Mouse (Mus musculus) liver, adult 2 months (tissue): ENCODE measurements at regions not wholly inside any gene's neighbourhood (a gene's known extent, or its start where the extent isn't known, plus 50 kb on each side); places are given as distances from the start of the nearest gene placed in this dataset.
A peak's percentile ranks its signal among the peaks of the same experiment; 100 is the strongest.
"Not testable (repeated sequence)": the region's sequence is repeated elsewhere in the genome, so short reads cannot be mapped to it uniquely, and the experiment has no call there.

ENCODE experiments used
- DNase-seq: peaks from one replicate; pipeline ENCODE4 v3.0.0-alpha.2; 2011; ENCODE audit warnings: low read depth, low spot score; ENCODE audit errors: extremely low read depth
- H3K27ac ChIP-seq: fragments of 200-500 bp; replicated peaks from 2 replicates; pipeline ENCODE4 v1.5.1; 2012; ENCODE audit warnings: low read depth, mild to moderate bottlenecking, control low read depth, inconsistent platforms, low read length; ENCODE audit not compliant: insufficient read depth
- H3K27me3 ChIP-seq: fragments of 200-500 bp; 2 replicates; pipeline ENCODE4 v1.6.1; 2012; ENCODE audit warnings: mild to moderate bottlenecking, moderate library complexity, low read length, inconsistent platforms; ENCODE audit not compliant: control insufficient read depth, insufficient read depth
- H3K36me3 ChIP-seq: fragments of 200-500 bp; 2 replicates; pipeline ENCODE4 v1.6.1; 2012; ENCODE audit warnings: low read length, inconsistent platforms; ENCODE audit not compliant: control insufficient read depth, insufficient read depth
- H3K4me1 ChIP-seq: fragments of 200-500 bp; 2 replicates; pipeline ENCODE4 v1.6.1; 2011; ENCODE audit warnings: low read length; ENCODE audit not compliant: control insufficient read depth, insufficient read depth
- H3K4me3 ChIP-seq: fragments of 200-500 bp; 2 replicates; pipeline ENCODE4 v1.5.1; 2011; ENCODE audit warnings: low read depth, mild to moderate bottlenecking, control low read depth, low read length, moderate library complexity; ENCODE audit not compliant: insufficient read depth
- H3K79me2 ChIP-seq: fragments of 200-500 bp; 2 replicates; pipeline ENCODE4 v1.6.1; 2012; ENCODE audit warnings: inconsistent platforms, mild to moderate bottlenecking, low read length, moderate library complexity; ENCODE audit not compliant: control insufficient read depth, insufficient read depth
- H3K9ac ChIP-seq: fragments of 200-500 bp; 2 replicates; pipeline ENCODE4 v1.6.1; 2012; ENCODE audit warnings: low read depth, mild to moderate bottlenecking, control low read depth, inconsistent platforms, low read length
- CTCF ChIP-seq: fragments of 200-500 bp; IDR thresholded peaks from 2 replicates; pipeline ENCODE4 v1.5.1; 2011; ENCODE audit warnings: low read depth, low read length, control low read depth
- POLR2A ChIP-seq: fragments of 200-500 bp; IDR thresholded peaks from 2 replicates; pipeline ENCODE4 v1.6.1; 2011; ENCODE audit warnings: low read length, control low read depth; ENCODE audit not compliant: insufficient read depth; ENCODE audit errors: extremely low read depth
- WGBS: fragments of 180-500 bp; shearing (Covaris S2); methylation state at CpG from one replicate; pipeline ENCODE4 v1.1.7; 2018; 5-methylcytosine and 5-hydroxymethylcytosine counted together

DNA sequence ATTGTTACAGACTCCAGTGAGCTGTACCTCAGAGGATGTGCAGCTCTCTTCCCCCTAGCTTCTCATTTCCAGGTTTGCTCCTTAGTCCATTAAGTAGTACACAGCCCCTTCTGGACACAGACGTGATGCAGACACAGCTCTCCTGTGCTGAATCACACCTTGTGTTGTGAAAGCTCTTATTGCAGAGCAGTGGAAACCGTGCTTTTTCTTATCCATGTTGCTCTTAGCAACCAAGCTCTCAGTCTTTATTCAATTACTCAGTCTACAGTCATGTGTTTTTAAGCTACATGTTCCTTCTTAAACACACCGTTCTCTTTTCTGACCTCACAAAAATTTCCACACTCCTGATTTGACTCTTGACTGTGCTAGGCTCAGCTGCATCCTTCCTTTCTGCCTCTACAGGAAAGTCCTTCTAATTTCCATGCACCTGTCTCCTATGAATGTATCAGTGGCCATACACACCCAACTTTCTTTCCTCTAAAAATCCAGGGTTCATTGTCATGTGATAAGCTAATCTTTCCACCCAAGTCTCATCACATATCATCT, 163.0 kb upstream of the Mettl15 start:
- Histone ChIP-seq H3K79me2 (no peaks in the 10 kb centered on the region), H3K9ac (no peak overlapping the region), H3K27ac (no peak overlapping the region), H3K4me1 (no peaks in the 10 kb centered on the region), H3K27me3 (no peaks in the 10 kb centered on the region), H3K36me3 (no peaks in the 10 kb centered on the region), H3K4me3 (no peak overlapping the region)
- no peak for DNase-seq
- TF ChIP-seq CTCF (no peak), POLR2A (no peak)
- 81% methylated on average over 3 of the region's 3 CpGs for WGBS

DNA sequence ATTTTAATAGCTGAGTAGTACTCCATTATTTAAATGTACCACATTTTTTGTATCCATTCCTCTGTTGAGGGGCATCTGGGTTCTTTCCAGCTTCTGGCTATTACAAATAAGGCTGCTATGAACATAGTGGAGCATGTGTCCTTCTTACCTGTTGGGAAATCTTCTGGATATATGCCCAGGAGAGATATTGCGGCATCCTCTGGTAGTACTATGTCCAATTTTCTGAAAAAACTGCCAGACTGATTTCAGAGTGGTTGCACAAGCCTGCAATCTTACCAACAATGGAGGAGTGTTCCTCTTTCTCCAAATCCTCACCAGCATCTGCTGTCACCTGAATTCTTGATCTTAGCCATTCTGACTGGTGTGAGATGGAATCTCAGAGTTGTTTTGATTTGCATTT, 181.7 kb upstream of the Mettl15 start:
- not testable (repeated sequence) for H3K9ac ChIP-seq, H3K4me3 ChIP-seq, H3K36me3 ChIP-seq, H3K79me2 ChIP-seq, H3K27me3 ChIP-seq, H3K4me1 ChIP-seq, H3K27ac ChIP-seq
- DNase-seq = peak; percentile 92
- 16% methylated on average over 1 of the region's 1 CpGs for WGBS

DNA sequence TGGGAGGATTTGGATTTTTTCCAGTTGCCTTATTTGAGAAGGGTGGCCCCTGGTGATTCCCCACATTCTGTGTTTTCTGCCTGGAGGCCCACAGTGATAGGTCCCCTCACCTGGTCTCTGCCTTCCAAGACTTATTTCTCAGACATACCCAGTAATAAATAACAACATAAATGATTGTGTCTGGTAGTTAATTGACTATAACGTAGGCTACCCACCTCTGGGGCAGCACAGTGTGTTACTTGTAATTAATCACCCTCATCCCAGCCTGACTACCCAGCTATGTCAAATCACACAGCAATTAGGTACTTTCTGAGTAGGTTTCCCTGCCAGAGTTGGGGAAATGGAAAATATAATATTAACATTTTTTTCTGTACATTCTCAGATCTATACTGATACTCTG, 190.2 kb upstream of the Bdnf start:
- Histone ChIP-seq H3K27ac (no peak overlapping the region), H3K9ac (no peak overlapping the region), H3K79me2 (no peaks in the 10 kb centered on the region), H3K4me1 (peaks cover 7% of the 10 kb centered on the region; the same call in 1 of the 2 replicates), H3K4me3 (no peak overlapping the region), H3K27me3 (no peaks in the 10 kb centered on the region), H3K36me3 (no peaks in the 10 kb centered on the region)
- no peak for DNase-seq
- 78% methylated on average over 1 of the region's 1 CpGs for WGBS
- no peak for TF ChIP-seq POLR2A

DNA sequence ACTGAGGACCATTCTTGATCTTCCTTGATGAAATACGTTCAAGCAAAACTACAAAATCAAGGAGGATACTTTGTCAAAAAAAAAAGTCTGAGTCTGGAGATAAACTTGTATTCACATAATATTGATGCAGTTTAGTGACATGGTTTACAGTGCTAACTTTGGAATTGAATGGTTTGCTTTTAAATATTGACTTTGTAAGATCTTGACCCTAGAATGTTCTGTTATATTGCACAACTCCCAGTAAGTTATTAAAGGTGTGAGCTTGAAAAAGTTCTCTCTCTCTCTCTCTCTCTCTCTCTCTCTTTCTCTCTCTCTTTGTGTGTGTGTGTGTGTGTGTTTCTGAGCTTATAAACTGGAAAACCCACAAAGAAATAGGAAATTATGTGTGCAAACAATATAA, 186.9 kb upstream of the Bdnf start:
- 13% methylated on average over 1 of the region's 1 CpGs for WGBS

DNA sequence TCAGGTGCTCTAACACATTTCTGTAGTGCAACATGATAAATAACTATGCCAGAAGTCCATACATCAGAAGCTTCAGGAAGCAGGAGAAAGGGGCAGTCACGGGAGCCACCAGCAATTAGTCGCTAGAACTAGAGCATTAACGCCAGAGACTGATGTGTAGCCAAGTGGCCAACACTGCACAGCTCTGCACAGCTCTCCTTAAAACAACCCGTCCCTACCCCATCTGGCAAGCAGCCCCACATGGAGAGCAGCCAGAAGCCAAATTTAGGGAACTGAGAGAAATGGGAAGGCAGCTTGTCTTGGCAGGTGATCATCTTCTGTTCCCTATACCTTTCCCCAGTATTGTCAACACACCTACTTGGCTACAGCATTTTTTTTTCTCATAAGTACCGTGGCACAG, 172.3 kb upstream of the Bdnf start:
- no peak overlapping the region for H3K4me3 ChIP-seq
- 65% methylated on average over 5 of the region's 5 CpGs for WGBS
- H3K27me3 ChIP-seq = no peaks in the 10 kb centered on the region
- no peaks in the 10 kb centered on the region for H3K4me1 ChIP-seq
- no peaks in the 10 kb centered on the region for H3K79me2 ChIP-seq
- no peak for DNase-seq
- H3K27ac ChIP-seq = no peak overlapping the region
- TF ChIP-seq POLR2A (no peak), CTCF (no peak)
- H3K36me3 ChIP-seq = no peaks in the 10 kb centered on the region
- no peak overlapping the region for H3K9ac ChIP-seq

More for the DNA sequence above, 186.9 kb upstream of the Bdnf start:
- Histone ChIP-seq H3K27ac (no peak overlapping the region), H3K27me3 (no peaks in the 10 kb centered on the region), H3K36me3 (no peaks in the 10 kb centered on the region), H3K79me2 (no peaks in the 10 kb centered on the region), H3K4me3 (no peak overlapping the region), H3K9ac (no peak overlapping the region), H3K4me1 (peaks cover 7% of the 10 kb centered on the region; the same call in 1 of the 2 replicates)
- TF ChIP-seq CTCF (no peak), POLR2A (no peak)
- DNase-seq = peak; percentile 96

DNA sequence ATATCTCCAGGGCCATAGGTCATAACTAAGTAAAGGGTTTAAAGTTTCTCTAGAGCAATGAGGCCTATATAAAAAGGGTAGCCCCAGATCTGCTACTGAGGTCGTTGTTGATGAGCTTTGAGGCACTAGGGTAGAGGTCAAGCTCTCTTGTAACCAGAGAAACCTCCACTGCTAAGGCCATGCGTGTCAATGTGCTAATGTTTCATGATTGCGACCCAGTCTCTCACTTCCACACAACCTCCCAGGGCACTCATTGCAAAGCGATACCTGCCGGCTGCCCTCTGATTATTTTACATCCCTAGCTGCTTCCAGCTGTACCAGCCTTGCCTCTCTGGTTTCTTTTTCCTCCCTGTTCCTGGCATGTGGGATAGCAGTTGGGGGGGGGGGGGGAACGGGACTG, 169.6 kb upstream of the Bdnf start:
- Histone ChIP-seq H3K27me3 (no peaks in the 10 kb centered on the region), H3K4me3 (no peak overlapping the region), H3K27ac (no peak overlapping the region), H3K4me1 (no peaks in the 10 kb centered on the region), H3K9ac (no peak overlapping the region), H3K79me2 (no peaks in the 10 kb centered on the region), H3K36me3 (no peaks in the 10 kb centered on the region)
- 70% methylated on average over 6 of the region's 6 CpGs for WGBS
- DNase-seq = no peak
- TF ChIP-seq POLR2A = no peak
- no peak for TF ChIP-seq CTCF
